Mouse (Mus musculus) CH12.LX (cell line): ENCODE results near the gene Glo1. TPM values are rescaled to one million over a fixed set of nuclear protein-coding genes. Genes with fewer than 3 reads are reported as not detected.

ENCODE experiments used
- DNase-seq: peaks from one replicate; pipeline ENCODE4 v3.0.0-alpha.2; 2013; ENCODE audit errors: extremely low read depth
- H3K27ac ChIP-seq: 2 replicates; pipeline ENCODE4 v1.5.1; 2012; ENCODE audit warnings: low read depth, mild to moderate bottlenecking, control low read depth, moderate library complexity; ENCODE audit not compliant: insufficient read depth
- H3K27me3 ChIP-seq: replicated peaks from 2 replicates; pipeline ENCODE3; 2012; ENCODE audit warnings: inconsistent platforms
- H3K36me3 ChIP-seq, 2 experiments: replicated peaks in 1 of 2; 2 replicates each; pipeline versions ENCODE3 to v1.6.1; 2012; ENCODE audit warnings: inconsistent platforms in 1 of 2, low read length in 1 of 2, mild to moderate bottlenecking in 1 of 2, mixed read lengths in 1 of 2, moderate library complexity in 1 of 2; ENCODE audit not compliant: control insufficient read depth in 1 of 2, insufficient read depth in 1 of 2
- H3K4me1 ChIP-seq, 2 experiments: 2 replicates each; pipeline ENCODE4 v1.6.1; 2012; ENCODE audit warnings: inconsistent platforms in 1 of 2, moderate library complexity in 1 of 2; ENCODE audit not compliant: insufficient read depth in 2 of 2, control insufficient read depth in 1 of 2
- H3K4me2 ChIP-seq: 2 replicates; pipeline ENCODE4 v1.6.1; 2012; ENCODE audit warnings: low read depth, mild to moderate bottlenecking, control low read depth; ENCODE audit not compliant: poor library complexity, insufficient read depth, severe bottlenecking
- H3K4me3 ChIP-seq, 3 experiments: fragments of 150-350 bp in 1 of 3; sonication (generic) in 1 of 3; replicated peaks in 1 of 3; 2 replicates each; pipeline versions ENCODE3 to v1.5.1; 2011 to 2012; ENCODE audit warnings: low read depth in 2 of 3, low read length in 2 of 3, mild to moderate bottlenecking in 2 of 3, moderate library complexity in 2 of 3, control low read depth in 1 of 3, improper control_type of control experiment in 1 of 3, inconsistent platforms in 1 of 3, mixed read lengths in 1 of 3; ENCODE audit not compliant: poor library complexity in 1 of 3
- H3K79me2 ChIP-seq: replicated peaks from 2 replicates; pipeline ENCODE4 v1.6.1; 2012; ENCODE audit warnings: mild to moderate bottlenecking, moderate library complexity; ENCODE audit not compliant: control insufficient read depth, poor library complexity, insufficient read depth, severe bottlenecking; ENCODE audit errors: extremely low read depth
- H3K9ac ChIP-seq: 2 replicates; pipeline ENCODE4 v1.6.1; 2012; ENCODE audit warnings: low read depth, mild to moderate bottlenecking, control low read depth, moderate library complexity; ENCODE audit not compliant: insufficient read depth
- H3K9me3 ChIP-seq: replicated peaks from 2 replicates; pipeline ENCODE3; 2012; ENCODE audit warnings: low read length, inconsistent platforms, mixed read lengths
- BHLHE40 ChIP-seq: IDR thresholded peaks from 2 replicates; pipeline ENCODE4 v1.6.1; 2011; ENCODE audit warnings: mild to moderate bottlenecking, low read depth, low read length, improper control_type of control experiment
- CHD2 ChIP-seq: IDR thresholded peaks from 2 replicates; pipeline ENCODE4 v1.6.1; 2011; ENCODE audit warnings: low read length, improper control_type of control experiment
- CTCF ChIP-seq, 2 experiments: IDR thresholded peaks in 1 of 2; conservative IDR thresholded peaks in 1 of 2; 2 replicates each; pipeline ENCODE4 v1.5.1; 2011 to 2012; ENCODE audit warnings: low read depth in 2 of 2, low read length in 2 of 2, improper control_type of control experiment in 1 of 2, inconsistent platforms in 1 of 2, mild to moderate bottlenecking in 1 of 2, moderate library complexity in 1 of 2
- E2F4 ChIP-seq: IDR thresholded peaks from 2 replicates; pipeline ENCODE4 v1.6.1; 2011; ENCODE audit warnings: low read depth, low read length, improper control_type of control experiment; ENCODE audit not compliant: insufficient replicate concordance
- EP300 ChIP-seq: IDR thresholded peaks from 2 replicates; pipeline ENCODE4 v1.6.1; 2011; ENCODE audit warnings: low read length, improper control_type of control experiment
- ETS1 ChIP-seq: conservative IDR thresholded peaks from 2 replicates; pipeline ENCODE4 v1.6.1; 2012; ENCODE audit warnings: low read depth, mild to moderate bottlenecking, inconsistent platforms, low read length, improper control_type of control experiment, moderate library complexity
- IRF4 ChIP-seq: IDR thresholded peaks from 2 replicates; pipeline ENCODE4 v1.6.1; 2014; ENCODE audit warnings: low read depth, mild to moderate bottlenecking, inconsistent platforms, low read length, improper control_type of control experiment
- JUND ChIP-seq: conservative IDR thresholded peaks from 2 replicates; pipeline ENCODE4 v1.6.1; 2011; ENCODE audit warnings: low read depth, low read length, improper control_type of control experiment
- MAFK ChIP-seq: IDR thresholded peaks from 2 replicates; pipeline ENCODE4 v1.6.1; 2011; ENCODE audit warnings: low read length, improper control_type of control experiment; ENCODE audit not compliant: insufficient replicate concordance
- MAX ChIP-seq: IDR thresholded peaks from 2 replicates; pipeline ENCODE4 v1.6.1; 2011; ENCODE audit warnings: low read length, improper control_type of control experiment
- MXI1 ChIP-seq: IDR thresholded peaks from 2 replicates; pipeline ENCODE4 v1.6.1; 2011; ENCODE audit warnings: mild to moderate bottlenecking, low read depth, low read length, improper control_type of control experiment
- NRF1 ChIP-seq: IDR thresholded peaks from 2 replicates; pipeline ENCODE4 v1.6.1; 2014; ENCODE audit warnings: low read depth, mild to moderate bottlenecking, inconsistent platforms, low read length, improper control_type of control experiment, moderate library complexity
- PAX5 ChIP-seq: IDR thresholded peaks from 2 replicates; pipeline ENCODE4 v1.6.1; 2012; ENCODE audit warnings: low read length, inconsistent platforms, mixed read lengths
- POLR2AphosphoS2 ChIP-seq: IDR thresholded peaks from 2 replicates; pipeline ENCODE4 v1.6.1; 2011; ENCODE audit warnings: low read depth, low read length, improper control_type of control experiment
- RAD21 ChIP-seq: IDR thresholded peaks from 2 replicates; pipeline ENCODE4 v1.6.1; 2011; ENCODE audit warnings: low read depth, mild to moderate bottlenecking, low read length, improper control_type of control experiment, moderate library complexity
- TCF12 ChIP-seq: IDR thresholded peaks from 2 replicates; pipeline ENCODE4 v1.6.1; 2014; ENCODE audit warnings: low read depth, mild to moderate bottlenecking, inconsistent platforms, low read length, improper control_type of control experiment
- USF2 ChIP-seq: conservative IDR thresholded peaks from 2 replicates; pipeline ENCODE4 v1.6.1; 2011; ENCODE audit warnings: low read depth, low read length, improper control_type of control experiment
- ZKSCAN1 ChIP-seq: IDR thresholded peaks from 2 replicates; pipeline ENCODE4 v1.6.1; 2012; ENCODE audit warnings: low read depth, inconsistent platforms, low read length, improper control_type of control experiment, borderline replicate concordance
- ZMIZ1 ChIP-seq: IDR thresholded peaks from 2 replicates; pipeline ENCODE4 v1.6.1; 2012; ENCODE audit warnings: low read depth, mild to moderate bottlenecking, inconsistent platforms, low read length, improper control_type of control experiment
- dilution Hi-C: fragments of 300-500 bp; cut with MboI; formaldehyde crosslinking; loops from 2 replicates; pipeline ENCODE4 v1.14.3; 2020; ENCODE audit warnings: low sequenced_read_pairs; ENCODE audit not compliant: extremely low pct_unique_long_range_greater_than_20kb, extremely low pct_ligation_motif_present
- in situ Hi-C: fragments of 300-500 bp; cut with MboI; formaldehyde crosslinking; loops from 3 replicates; pipeline ENCODE4 v1.14.3; 2019; ENCODE audit warnings: low sequenced_read_pairs, low pct_ligation_motif_present, low pct_unique_long_range_greater_than_20kb, mixed read lengths
- polyA plus RNA-seq: library from polyadenylated mRNA; unstranded; fragments of >175 nt; gene quantifications from 2 replicates; pipeline ENCODE4 v1.2.1, GENCODE M21; 2012; ENCODE audit warnings: low read depth; ENCODE audit not compliant: insufficient read length
- total RNA-seq, 2 experiments: library from RNA; depleted of rRNA; stranded (reverse); fragments of 300-350 nt in 1 of 2; fragments of >200 nt in 1 of 2; gene quantifications; 2 replicates each; pipeline ENCODE4 v1.2.3; 2012 to 2014

Gene Glo1
- total and polyA plus RNA-seq, 3 experiments: 143 to 283 (median 170) TPM

DNA sequence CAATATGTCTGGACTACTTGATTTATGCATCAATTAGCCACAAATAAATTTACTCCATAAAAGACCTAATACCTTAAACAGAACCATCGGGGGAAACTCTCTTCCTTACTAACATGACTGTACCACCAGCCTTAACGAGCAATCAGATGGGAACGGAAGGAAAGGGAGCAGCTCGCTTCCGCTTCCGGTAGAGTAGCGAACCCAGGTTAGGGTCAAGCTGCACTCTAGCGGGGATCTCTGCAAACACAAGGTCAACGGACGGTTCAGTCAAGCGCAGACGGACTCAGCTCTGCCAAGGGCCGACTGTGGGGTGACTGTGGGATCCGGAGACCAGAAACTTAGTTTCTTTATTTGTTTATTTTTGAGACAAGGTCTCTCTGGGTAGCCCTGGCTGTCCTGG, 24.5 kb downstream of the Glo1 start:
- 0 out of 2 replicates have a peak, but pooled peaks cover under 1% of the 10 kb centered on the region for H3K79me2 ChIP-seq
- dilution Hi-C loops: no loop called here
- H3K4me3 ChIP-seq: no peak overlapping the region
- 0 out of 4 replicates have a peak, but pooled peaks cover 0 to 3% of the 10 kb centered on the region in 2 experiments for H3K4me1 ChIP-seq
- H3K27me3 ChIP-seq: no peaks in the 10 kb centered on the region
- no peak overlapping the region for H3K27ac ChIP-seq
- H3K9ac ChIP-seq: no peak overlapping the region
- H3K36me3 ChIP-seq: peaks cover 50 to 94% of the 10 kb centered on the region in 2 experiments
- H3K9me3 ChIP-seq: no peaks in the 10 kb centered on the region
- H3K4me2 ChIP-seq: no peak overlapping the region
- DNase-seq: no peak
- in situ Hi-C loops: no loop called here
- no peak for TF ChIP-seq E2F4
- TF ChIP-seq IRF4: no peak
- no peak for TF ChIP-seq NRF1

- H3K9me3 ChIP-seq: no peaks in the 10 kb centered on the region
- H3K79me2 ChIP-seq: no peaks in the 10 kb centered on the region
- DNase-seq: no peak
- H3K27ac ChIP-seq: no peak overlapping the region
- in situ Hi-C loops (no loop called here), dilution Hi-C loops (no loop called here)
- no peak overlapping the region for H3K4me2 ChIP-seq
- peaks cover 0 to 13% of the 10 kb centered on the region in 2 experiments; a peak in 2 of 4 replicates for H3K4me1 ChIP-seq
- H3K36me3 ChIP-seq: peaks cover 63 to 87% of the 10 kb centered on the region in 2 experiments
- no peaks in the 10 kb centered on the region for H3K27me3 ChIP-seq
- no peak overlapping the region for H3K4me3 ChIP-seq
- H3K9ac ChIP-seq: no peak overlapping the region
- TF ChIP-seq JUND: no peak
- no peak for TF ChIP-seq ZKSCAN1
- TF ChIP-seq MAFK: no peak
- TF ChIP-seq ZMIZ1: no peak
- TF ChIP-seq PAX5: no peak
- TF ChIP-seq POLR2AphosphoS2: no peak
- no peak for TF ChIP-seq EP300
- no peak for TF ChIP-seq RAD21
- TF ChIP-seq IRF4: no peak
- TF ChIP-seq ETS1: no peak
- TF ChIP-seq TCF12: no peak
- TF ChIP-seq MAX: no peak
- no peak for TF ChIP-seq BHLHE40
- TF ChIP-seq MXI1: no peak
- no peak for TF ChIP-seq CTCF (conservative IDR thresholded peaks at IDR 0.05 in 1 of 2, IDR thresholded peaks at IDR 0.05 in 1 of 2; ENCODE audit: low read depth in 2 of 2, low read length in 2 of 2)
- no peak for TF ChIP-seq CHD2
- no peak for TF ChIP-seq USF2
- TF ChIP-seq, all 38 proteins: peak for 0
These were observed 28.4 kb downstream of the Glo1 start for GRCm38 (mm10) chr17:30598300-30598699.
